Mouse (Mus musculus): ENCODE results near the gene Stk16. TPM values are rescaled to one million over a fixed set of nuclear protein-coding genes. Genes with fewer than 3 reads are reported as not detected.
A peak's percentile ranks its signal among the peaks of the same experiment; 100 is the strongest.

Gene Stk16
- polyA plus RNA-seq, 2 experiments = 110 to 245 TPM

- no peak for TF ChIP-seq POLR2A (IDR thresholded peaks at IDR 0.05; ENCODE audit: borderline replicate concordance, extremely low read depth, insufficient read depth, insufficient read length)
- peaks cover 32% of the 10 kb centered on the region for H3K27me3 ChIP-seq (ENCODE audit: control insufficient read depth, insufficient read depth, low read length)
- H3K9ac ChIP-seq (ENCODE audit: low read depth, low read length, severe bottlenecking) = peak overlapping the region; percentile 34; the same call in 1 of the 2 replicates
- peak overlapping the region; percentile 99 for H3K4me2 ChIP-seq (replicated peaks; ENCODE audit: low read depth, low read length, severe bottlenecking)
- ATAC-seq (ENCODE audit: low FRiP score, low read depth) (no peak), DNase-seq (ENCODE audit: low spot score) (no peak)
- H3K9me3 ChIP-seq (ENCODE audit: control insufficient read depth, low read length) = no peaks in the 10 kb centered on the region
- 2% methylated on average over 6 of the region's 6 CpGs for WGBS
- peaks cover 30% of the 10 kb centered on the region for H3K36me3 ChIP-seq (ENCODE audit: control insufficient read depth, insufficient read depth, low read length)
- H3K4me3 ChIP-seq (replicated peaks; ENCODE audit: low read length) = peak overlapping the region; percentile 53
- peaks cover 13% of the 10 kb centered on the region for H3K4me1 ChIP-seq (ENCODE audit: control insufficient read depth, insufficient read depth, low read length)
- no peak overlapping the region for H3K27ac ChIP-seq (replicated peaks; ENCODE audit: low read depth, low read length)
Measured at GRCm38 (mm10) chr1:75217893-75218226, 7.2 kb downstream of the Stk16 start.

DNA sequence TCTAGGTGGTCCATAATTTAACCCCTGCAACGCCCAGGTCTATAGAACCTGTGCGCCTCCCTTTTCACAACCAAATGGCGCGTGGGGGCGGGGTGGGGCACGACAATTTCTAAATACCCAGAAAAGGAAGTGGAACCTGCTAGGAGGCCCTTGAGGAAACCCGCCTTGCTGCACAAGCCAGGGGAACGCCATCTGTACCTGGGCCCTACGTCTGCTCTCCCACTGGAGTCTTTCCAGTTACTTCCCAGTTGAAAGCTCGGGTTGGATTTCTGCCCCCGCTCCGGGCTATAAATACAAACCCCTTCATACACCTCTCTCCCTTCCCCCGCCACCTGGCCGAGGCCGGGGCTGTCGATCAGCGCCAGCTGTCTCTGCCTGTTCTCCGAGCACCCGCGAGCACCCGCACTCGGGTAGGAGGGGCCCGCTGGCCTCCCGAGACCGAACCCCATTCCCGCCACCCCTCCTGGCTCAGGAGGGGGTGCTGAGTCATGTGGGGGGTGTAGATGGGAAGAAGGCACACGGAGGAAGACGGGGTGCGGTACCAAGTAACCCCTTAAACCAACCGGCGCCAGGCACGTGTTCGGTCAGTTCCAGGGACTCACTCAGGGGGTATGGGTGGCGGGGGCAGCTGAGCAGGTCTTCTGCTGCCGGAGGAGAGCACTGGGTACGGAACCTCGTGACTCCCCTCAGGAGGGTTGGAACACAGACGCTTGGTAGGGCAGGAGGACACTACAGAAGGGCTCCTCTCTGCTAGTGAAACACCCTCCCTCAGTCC is 7.8 kb downstream of the Stk16 start:
- H3K9me3 ChIP-seq (ENCODE audit: control insufficient read depth, low read length) = no peaks in the 10 kb centered on the region
- H3K9ac ChIP-seq (ENCODE audit: low read depth, low read length, severe bottlenecking) = peak overlapping the region; percentile 34
- H3K27me3 ChIP-seq (ENCODE audit: control insufficient read depth, insufficient read depth, low read length) = peaks cover 32% of the 10 kb centered on the region
- peak overlapping the region; percentile 99 for H3K4me2 ChIP-seq (replicated peaks; ENCODE audit: low read depth, low read length, severe bottlenecking)
- H3K27ac ChIP-seq (replicated peaks; ENCODE audit: low read depth, low read length) = no peak overlapping the region
- peaks cover 24% of the 10 kb centered on the region for H3K36me3 ChIP-seq (ENCODE audit: control insufficient read depth, insufficient read depth, low read length)
- WGBS = under 1% methylated on average over 37 of the region's 38 CpGs
- DNase-seq (ENCODE audit: low spot score) (peak; percentile 31), ATAC-seq (ENCODE audit: low FRiP score, low read depth) (peak; percentile 60)
- no peak for TF ChIP-seq POLR2A (IDR thresholded peaks at IDR 0.05; ENCODE audit: borderline replicate concordance, extremely low read depth, insufficient read depth, insufficient read length)
- peak overlapping the region; percentile 53 for H3K4me3 ChIP-seq (replicated peaks; ENCODE audit: low read length)
- peaks cover 13% of the 10 kb centered on the region for H3K4me1 ChIP-seq (ENCODE audit: control insufficient read depth, insufficient read depth, low read length)

DNA sequence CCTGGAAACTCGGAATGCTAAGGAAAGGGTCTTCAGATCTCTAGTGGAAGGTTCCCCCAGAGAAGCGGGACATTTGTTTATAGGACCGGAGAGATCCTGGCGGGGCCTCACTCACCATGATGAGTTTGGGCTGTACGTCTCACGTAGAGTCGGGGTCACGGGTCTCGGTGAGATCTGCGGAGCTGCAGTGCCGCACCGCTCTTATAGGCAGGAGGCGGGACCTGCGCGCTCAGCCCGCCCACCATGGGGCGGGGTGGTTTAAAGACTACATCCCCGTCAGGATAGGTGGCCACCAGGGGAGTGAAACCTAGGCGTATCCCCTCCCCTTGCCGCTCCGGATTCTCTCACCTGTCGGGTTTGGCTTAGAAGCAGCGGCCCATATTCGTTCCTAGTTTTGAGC is 8.4 kb downstream of the Stk16 start:
- Histone ChIP-seq H3K36me3 (ENCODE audit: control insufficient read depth, insufficient read depth, low read length) (peaks cover 19% of the 10 kb centered on the region), H3K4me1 (ENCODE audit: control insufficient read depth, insufficient read depth, low read length) (peaks cover 13% of the 10 kb centered on the region), H3K27me3 (ENCODE audit: control insufficient read depth, insufficient read depth, low read length) (peaks cover 32% of the 10 kb centered on the region), H3K4me2 (replicated peaks; ENCODE audit: low read depth, low read length, severe bottlenecking) (peak overlapping the region; percentile 99), H3K9me3 (ENCODE audit: control insufficient read depth, low read length) (no peaks in the 10 kb centered on the region), H3K9ac (ENCODE audit: low read depth, low read length, severe bottlenecking) (peak overlapping the region; percentile 47; the same call in 1 of the 2 replicates), H3K4me3 (replicated peaks; ENCODE audit: low read length) (peak overlapping the region; percentile 53), H3K27ac (replicated peaks; ENCODE audit: low read depth, low read length) (no peak overlapping the region)
- DNase-seq (ENCODE audit: low spot score) (peak; percentile 72), ATAC-seq (ENCODE audit: low FRiP score, low read depth) (peak; percentile 88)
- WGBS = 0% methylated on average over 24 of the region's 24 CpGs
- TF ChIP-seq POLR2A (IDR thresholded peaks at IDR 0.05; ENCODE audit: borderline replicate concordance, extremely low read depth, insufficient read depth, insufficient read length) = peak; percentile 41; the same call in 1 of the 2 replicates

DNA sequence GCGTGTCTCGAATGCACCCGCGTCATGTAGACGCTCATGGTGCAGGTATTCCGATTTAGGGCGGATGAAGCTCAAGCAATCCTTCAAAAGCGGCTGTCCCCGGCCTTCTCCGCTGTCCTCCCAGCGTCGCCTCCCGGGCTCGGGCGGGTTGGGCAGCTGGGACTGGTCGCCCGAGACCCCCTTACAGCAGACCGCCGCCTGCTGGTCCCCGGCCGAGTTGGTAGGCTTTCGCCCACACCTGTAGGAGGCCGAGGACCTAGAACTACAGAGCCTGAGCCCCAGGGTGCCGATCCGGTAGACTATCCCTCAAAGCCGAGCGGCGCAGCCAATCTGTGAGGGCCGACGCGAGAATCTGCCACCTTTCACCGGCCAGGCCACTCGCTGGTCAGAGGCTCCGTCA is 8.9 kb downstream of the Stk16 start, which contains the start of gene Tuba4a:
Gene Tuba4a, minus strand, starts transcription at position 335 of the 400 bp plus-strand sequence.
- peak; percentile 39; the same call in 1 of the 2 replicates for ATAC-seq (ENCODE audit: low FRiP score, low read depth)
- Histone ChIP-seq H3K4me2 (replicated peaks; ENCODE audit: low read depth, low read length, severe bottlenecking) (peak within 1 kb of the TSS; percentile 99), H3K4me3 (replicated peaks; ENCODE audit: low read length) (peak within 1 kb of the TSS; percentile 53), H3K27me3 (ENCODE audit: control insufficient read depth, insufficient read depth, low read length) (peaks cover 32% of the 10 kb centered on the region), H3K27ac (replicated peaks; ENCODE audit: low read depth, low read length) (no peak within 1 kb of the TSS), H3K9ac (ENCODE audit: low read depth, low read length, severe bottlenecking) (peak within 1 kb of the TSS; percentile 47), H3K4me1 (ENCODE audit: control insufficient read depth, insufficient read depth, low read length) (peaks cover 13% of the 10 kb centered on the region), H3K9me3 (ENCODE audit: control insufficient read depth, low read length) (no peaks in the 10 kb centered on the region), H3K36me3 (ENCODE audit: control insufficient read depth, insufficient read depth, low read length) (peaks cover 14% of the 10 kb centered on the region)
- DNase-seq (ENCODE audit: low spot score) = no peak
- TF ChIP-seq POLR2A (IDR thresholded peaks at IDR 0.05; ENCODE audit: borderline replicate concordance, extremely low read depth, insufficient read depth, insufficient read length) = no peak
- under 1% methylated on average over 26 of the region's 34 CpGs for WGBS

DNA sequence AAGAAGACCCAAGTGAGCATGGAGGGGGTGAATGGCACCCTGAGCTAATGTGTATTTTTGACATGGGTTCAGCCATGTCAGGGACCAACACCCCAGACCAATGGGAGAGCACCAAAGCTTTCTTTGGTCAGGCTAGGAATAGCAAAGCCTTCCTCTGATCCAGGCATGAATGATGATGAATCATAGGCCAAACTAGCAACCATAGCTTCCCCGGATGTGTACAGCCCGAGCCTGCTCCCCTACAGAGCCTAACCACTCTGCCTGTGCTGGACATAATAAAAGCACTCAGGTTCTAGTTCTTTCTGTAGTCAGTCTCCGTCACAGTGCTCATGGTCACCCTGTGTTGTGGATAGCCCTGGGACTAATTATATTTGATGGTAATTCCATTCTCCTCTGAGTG is 10.9 kb downstream of the Stk16 start:
- ATAC-seq (ENCODE audit: low FRiP score, low read depth) = no peak
- Histone ChIP-seq H3K27me3 (ENCODE audit: control insufficient read depth, insufficient read depth, low read length) (peaks cover 32% of the 10 kb centered on the region), H3K36me3 (ENCODE audit: control insufficient read depth, insufficient read depth, low read length) (no peaks in the 10 kb centered on the region), H3K4me1 (ENCODE audit: control insufficient read depth, insufficient read depth, low read length) (peaks cover 13% of the 10 kb centered on the region), H3K4me2 (replicated peaks; ENCODE audit: low read depth, low read length, severe bottlenecking) (no peak overlapping the region), H3K4me3 (replicated peaks; ENCODE audit: low read length) (no peak overlapping the region), H3K27ac (replicated peaks; ENCODE audit: low read depth, low read length) (no peak overlapping the region), H3K9me3 (ENCODE audit: control insufficient read depth, low read length) (no peaks in the 10 kb centered on the region), H3K9ac (ENCODE audit: low read depth, low read length, severe bottlenecking) (no peak overlapping the region)
- WGBS = 58% methylated on average over 3 of the region's 3 CpGs
- no peak for TF ChIP-seq POLR2A (IDR thresholded peaks at IDR 0.05; ENCODE audit: borderline replicate concordance, extremely low read depth, insufficient read depth, insufficient read length)
- no peak for DNase-seq (ENCODE audit: low spot score)

Measured in limb, embryonic 14.5 days (tissue).